Mouse (Mus musculus) liver, adult 2 months (tissue): ENCODE measurements at regions not wholly inside any gene's neighbourhood (a gene's known extent, or its start where the extent isn't known, plus 50 kb on each side); places are given as distances from the start of the nearest gene placed in this dataset.

ENCODE experiments used
- CTCF ChIP-seq: fragments of 200-500 bp; IDR thresholded peaks from 2 replicates; pipeline ENCODE4 v1.5.1; 2011; ENCODE audit warnings: low read depth, low read length, control low read depth
- POLR2A ChIP-seq: fragments of 200-500 bp; IDR thresholded peaks from 2 replicates; pipeline ENCODE4 v1.6.1; 2011; ENCODE audit warnings: low read length, control low read depth; ENCODE audit not compliant: insufficient read depth; ENCODE audit errors: extremely low read depth

DNA sequence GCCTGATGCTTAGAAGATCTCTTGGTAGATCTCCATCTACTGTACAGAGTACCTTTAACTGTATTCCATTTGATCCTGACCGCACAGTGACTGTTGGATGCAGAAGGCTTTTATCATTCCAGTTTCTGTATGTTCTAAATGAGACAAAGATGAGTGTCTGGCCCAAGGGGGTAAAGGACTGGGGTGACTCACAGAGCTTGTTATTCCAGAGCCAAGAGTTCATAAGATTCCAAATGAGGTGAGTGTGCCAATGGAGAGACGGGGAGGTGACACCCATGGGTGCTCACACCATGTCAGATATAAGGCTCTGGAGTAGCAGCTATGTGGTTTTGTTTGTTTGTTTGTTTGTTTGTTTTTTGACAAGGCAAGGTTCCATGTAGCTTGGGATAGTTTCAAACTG is 54.8 kb upstream of the Lclat1 start:
- TF ChIP-seq CTCF (no peak), POLR2A (no peak)
